Mouse (Mus musculus): ENCODE results near the gene Nat8f5. TPM values are rescaled to one million over a fixed set of nuclear protein-coding genes. Genes with fewer than 3 reads are reported as not detected.
"Not testable (repeated sequence)": the region's sequence is repeated elsewhere in the genome, so short reads cannot be mapped to it uniquely, and the experiment has no call there.

Nat8f5 gene
- polyA plus RNA-seq (2015; fragmentation: Nextera tagmentation; extraction: Ambion mirVana): not detected in 2 replicates

GRCm38 (mm10) chr6:85820837-85821236 lies at the start of gene Nat8f5, which contains the start of gene Nat8f6:
Gene Nat8f5 (minus strand): TSS chr6:85820972.
Gene Nat8f6 (minus strand): TSS chr6:85820954.
- no peak for ATAC-seq (ENCODE audit: insufficient number of reproducible peaks, low FRiP score, low TSS enrichment, low read depth)
- H3K36me3 ChIP-seq: no peaks in the 10 kb centered on the region
- H3K9ac ChIP-seq: no peak within 1 kb of the TSS
- no peak within 1 kb of the TSS for H3K4me3 ChIP-seq (replicated peaks)
- H3K4me2 ChIP-seq (replicated peaks): no peak within 1 kb of the TSS
- WGBS: 72% methylated on average over 5 of the region's 5 CpGs
- H3K27me3 ChIP-seq: no peaks in the 10 kb centered on the region
- no peaks in the 10 kb centered on the region for H3K4me1 ChIP-seq
- H3K27ac ChIP-seq (replicated peaks): no peak within 1 kb of the TSS
- no peaks in the 10 kb centered on the region for H3K9me3 ChIP-seq (replicated peaks)

- H3K4me2 ChIP-seq (replicated peaks); H3K27ac ChIP-seq (replicated peaks); H3K36me3 ChIP-seq; ATAC-seq (ENCODE audit: insufficient number of reproducible peaks, low FRiP score, low TSS enrichment, low read depth); H3K9ac ChIP-seq; H3K9me3 ChIP-seq (replicated peaks); H3K4me3 ChIP-seq (replicated peaks); H3K27me3 ChIP-seq; H3K4me1 ChIP-seq: not testable (repeated sequence)
- 79% methylated on average over 5 of the region's 5 CpGs for WGBS
Measured at GRCm38 (mm10) chr6:85869006-85869405, 48.2 kb upstream of the Nat8f5 start, which contains the start of gene Nat8f2. Gene Nat8f2 (minus strand): TSS chr6:85869158.

GRCm38 (mm10) chr6:85867726-85868690 lies 47.2 kb upstream of the Nat8f5 start:
- Histone ChIP-seq H3K27me3 (no peaks in the 10 kb centered on the region), H3K4me1 (no peaks in the 10 kb centered on the region), H3K9ac (no peak overlapping the region), H3K36me3 (no peaks in the 10 kb centered on the region), H3K4me3 (replicated peaks) (no peak overlapping the region), H3K4me2 (replicated peaks) (no peak overlapping the region), H3K27ac (replicated peaks) (no peak overlapping the region), H3K9me3 (replicated peaks) (no peaks in the 10 kb centered on the region)
- no peak for ATAC-seq (ENCODE audit: insufficient number of reproducible peaks, low FRiP score, low TSS enrichment, low read depth)
- 71% methylated on average over 8 of the region's 8 CpGs for WGBS

- WGBS: 75% methylated on average over 1 of the region's 1 CpGs
- not testable (repeated sequence) for H3K9ac ChIP-seq; H3K27ac ChIP-seq (replicated peaks); H3K36me3 ChIP-seq; H3K4me2 ChIP-seq (replicated peaks); ATAC-seq (ENCODE audit: insufficient number of reproducible peaks, low FRiP score, low TSS enrichment, low read depth); H3K27me3 ChIP-seq; H3K4me3 ChIP-seq (replicated peaks); H3K9me3 ChIP-seq (replicated peaks); H3K4me1 ChIP-seq
Measured at GRCm38 (mm10) chr6:85866995-85867394, 46.2 kb upstream of the Nat8f5 start.

- not testable (repeated sequence) for H3K4me2 ChIP-seq (replicated peaks); H3K4me3 ChIP-seq (replicated peaks); H3K4me1 ChIP-seq; H3K9me3 ChIP-seq (replicated peaks); H3K27ac ChIP-seq (replicated peaks); H3K9ac ChIP-seq; H3K36me3 ChIP-seq; ATAC-seq (ENCODE audit: insufficient number of reproducible peaks, low FRiP score, low TSS enrichment, low read depth); H3K27me3 ChIP-seq
- WGBS: 86% methylated on average over 3 of the region's 3 CpGs
Measured at GRCm38 (mm10) chr6:85866166-85866565, 45.4 kb upstream of the Nat8f5 start.

GRCm38 (mm10) chr6:85864900-85865639 lies 44.3 kb upstream of the Nat8f5 start:
- not testable (repeated sequence) for H3K4me1 ChIP-seq; ATAC-seq (ENCODE audit: insufficient number of reproducible peaks, low FRiP score, low TSS enrichment, low read depth); H3K9ac ChIP-seq; H3K27ac ChIP-seq (replicated peaks); H3K4me3 ChIP-seq (replicated peaks); H3K9me3 ChIP-seq (replicated peaks); H3K4me2 ChIP-seq (replicated peaks); H3K27me3 ChIP-seq; H3K36me3 ChIP-seq
- WGBS: 65% methylated on average over 6 of the region's 7 CpGs

- 84% methylated on average over 2 of the region's 2 CpGs for WGBS
- Histone ChIP-seq H3K36me3 (no peaks in the 10 kb centered on the region), H3K27ac (replicated peaks) (no peak overlapping the region), H3K9ac (no peak overlapping the region), H3K9me3 (replicated peaks) (no peaks in the 10 kb centered on the region), H3K4me1 (no peaks in the 10 kb centered on the region), H3K4me3 (replicated peaks) (no peak overlapping the region), H3K4me2 (replicated peaks) (no peak overlapping the region), H3K27me3 (no peaks in the 10 kb centered on the region)
- no peak for ATAC-seq (ENCODE audit: insufficient number of reproducible peaks, low FRiP score, low TSS enrichment, low read depth)
Measured at GRCm38 (mm10) chr6:85863840-85864239, 43.1 kb upstream of the Nat8f5 start.

GRCm38 (mm10) chr6:85863136-85863535 lies 42.4 kb upstream of the Nat8f5 start:
- Histone ChIP-seq H3K4me2 (replicated peaks) (no peak overlapping the region), H3K36me3 (no peaks in the 10 kb centered on the region), H3K9ac (no peak overlapping the region), H3K9me3 (replicated peaks) (no peaks in the 10 kb centered on the region), H3K4me1 (no peaks in the 10 kb centered on the region), H3K27me3 (no peaks in the 10 kb centered on the region), H3K4me3 (replicated peaks) (no peak overlapping the region), H3K27ac (replicated peaks) (no peak overlapping the region)
- 74% methylated on average over 2 of the region's 2 CpGs for WGBS
- ATAC-seq (ENCODE audit: insufficient number of reproducible peaks, low FRiP score, low TSS enrichment, low read depth): no peak

GRCm38 (mm10) chr6:85862565-85862964 lies 41.8 kb upstream of the Nat8f5 start:
- WGBS: 72% methylated on average over 3 of the region's 3 CpGs

GRCm38 (mm10) chr6:85861247-85861646 lies 40.5 kb upstream of the Nat8f5 start:
- H3K36me3 ChIP-seq: no peaks in the 10 kb centered on the region
- 73% methylated on average over 3 of the region's 3 CpGs for WGBS
- no peaks in the 10 kb centered on the region for H3K4me1 ChIP-seq
- no peak overlapping the region for H3K4me2 ChIP-seq (replicated peaks)
- H3K27ac ChIP-seq (replicated peaks): no peak overlapping the region
- no peak for ATAC-seq (ENCODE audit: insufficient number of reproducible peaks, low FRiP score, low TSS enrichment, low read depth)
- H3K9ac ChIP-seq: no peak overlapping the region
- H3K9me3 ChIP-seq (replicated peaks): no peaks in the 10 kb centered on the region
- H3K4me3 ChIP-seq (replicated peaks): no peak overlapping the region
- H3K27me3 ChIP-seq: no peaks in the 10 kb centered on the region

More at GRCm38 (mm10) chr6:85862565-85862964, 41.8 kb upstream of the Nat8f5 start:
- no peak overlapping the region for H3K4me2 ChIP-seq (replicated peaks)
- H3K4me1 ChIP-seq: no peaks in the 10 kb centered on the region
- H3K27ac ChIP-seq (replicated peaks): no peak overlapping the region
- no peak overlapping the region for H3K4me3 ChIP-seq (replicated peaks)
- no peak overlapping the region for H3K9ac ChIP-seq
- no peak for ATAC-seq (ENCODE audit: insufficient number of reproducible peaks, low FRiP score, low TSS enrichment, low read depth)
- no peaks in the 10 kb centered on the region for H3K36me3 ChIP-seq
- no peaks in the 10 kb centered on the region for H3K27me3 ChIP-seq
- no peaks in the 10 kb centered on the region for H3K9me3 ChIP-seq (replicated peaks)

- H3K4me1 ChIP-seq: no peaks in the 10 kb centered on the region
Measured at GRCm38 (mm10) chr6:85856194-85856678, 35.5 kb upstream of the Nat8f5 start.

More at GRCm38 (mm10) chr6:85856194-85856678, 35.5 kb upstream of the Nat8f5 start:
- Histone ChIP-seq H3K27ac (replicated peaks) (no peak overlapping the region), H3K27me3 (no peaks in the 10 kb centered on the region), H3K4me2 (replicated peaks) (no peak overlapping the region), H3K9me3 (replicated peaks) (no peaks in the 10 kb centered on the region), H3K4me3 (replicated peaks) (no peak overlapping the region), H3K36me3 (no peaks in the 10 kb centered on the region), H3K9ac (no peak overlapping the region)
- ATAC-seq (ENCODE audit: insufficient number of reproducible peaks, low FRiP score, low TSS enrichment, low read depth): no peak
- WGBS: 80% methylated on average over 1 of the region's 1 CpGs

All from embryonic facial prominence, embryonic 15.5 days (tissue).